Mouse (Mus musculus): ENCODE results near the gene Shc2.

The Shc2 gene

DNA sequence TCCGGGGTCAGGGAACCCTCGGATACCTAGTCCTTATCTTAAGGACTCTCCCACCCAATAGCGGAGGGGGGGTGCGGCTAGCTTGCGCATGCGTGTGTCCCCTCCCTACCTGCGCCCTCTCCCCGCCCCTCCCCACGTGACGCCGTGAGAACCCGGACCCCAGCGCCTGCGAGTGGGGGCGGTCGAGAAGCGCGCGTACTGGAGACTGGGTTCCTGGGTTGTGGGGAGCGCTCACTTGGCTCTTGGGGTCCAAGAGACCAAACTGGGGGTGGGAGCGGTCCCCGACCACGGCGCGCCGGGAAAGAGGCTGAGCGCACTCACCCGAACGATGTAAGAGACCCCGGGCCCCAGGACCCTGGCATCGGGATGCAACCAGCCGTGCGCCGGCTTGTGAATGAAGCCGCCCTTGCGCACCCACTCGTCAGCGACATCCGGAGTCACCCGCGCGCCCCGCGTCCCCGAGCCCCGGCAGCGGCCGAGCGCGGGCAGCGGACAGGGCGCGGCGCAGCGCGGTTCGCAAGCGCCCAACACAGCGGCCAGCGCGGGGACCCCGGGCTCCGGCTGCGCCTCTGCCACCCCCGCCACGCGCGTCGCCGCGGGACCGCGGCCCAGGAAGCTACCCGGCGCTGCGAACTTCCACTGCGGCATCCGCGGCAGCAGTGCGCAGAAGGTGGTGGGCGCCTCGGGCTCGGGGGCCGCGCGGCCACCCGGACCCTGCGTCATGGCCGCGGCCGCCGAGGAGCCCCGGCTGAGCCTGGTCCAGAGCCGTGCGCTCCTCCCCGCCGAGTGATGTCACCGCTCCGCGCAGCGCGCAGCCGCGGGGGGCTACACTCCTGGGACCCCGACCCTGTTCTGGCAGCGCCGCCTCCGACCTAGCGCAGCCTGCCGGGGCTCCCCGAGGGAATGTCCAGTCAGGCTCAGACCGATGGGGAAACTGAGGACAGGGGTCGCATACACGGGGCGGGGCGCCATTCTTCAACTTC lies at the start of gene Shc2:
Gene Shc2, minus strand, starts transcription at position 791 of the 983 bp plus-strand sequence.
- DNase-seq (ENCODE audit: low spot score in 2 of 2) = peak; percentile 83 to 86

DNA sequence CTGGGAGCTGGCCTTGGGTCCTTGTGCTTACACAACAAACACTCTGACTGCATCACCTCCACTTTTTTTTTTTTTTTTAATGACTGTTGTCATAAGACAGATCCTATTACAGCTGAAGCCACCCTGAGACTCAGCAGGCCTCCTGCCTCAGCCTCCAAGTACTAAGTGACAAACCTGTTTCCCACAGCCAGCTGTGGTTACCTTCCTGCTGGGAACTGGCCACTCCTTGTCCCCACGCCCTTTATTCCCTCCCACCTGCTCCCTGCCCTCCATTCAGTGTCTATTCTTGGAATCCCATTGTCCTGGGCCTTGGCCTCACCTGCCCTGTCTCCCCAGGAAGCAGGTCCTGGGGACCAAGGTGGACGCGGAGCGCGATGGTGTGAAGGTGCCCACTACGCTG lies 49.8 kb upstream of the Shc2 start:
- no peak for DNase-seq (ENCODE audit: low spot score in 2 of 2)

GRCm38 (mm10) chr10:79686691-79687090 lies 49.0 kb upstream of the Shc2 start:
- DNase-seq (ENCODE audit: low spot score in 2 of 2) = no peak

DNA sequence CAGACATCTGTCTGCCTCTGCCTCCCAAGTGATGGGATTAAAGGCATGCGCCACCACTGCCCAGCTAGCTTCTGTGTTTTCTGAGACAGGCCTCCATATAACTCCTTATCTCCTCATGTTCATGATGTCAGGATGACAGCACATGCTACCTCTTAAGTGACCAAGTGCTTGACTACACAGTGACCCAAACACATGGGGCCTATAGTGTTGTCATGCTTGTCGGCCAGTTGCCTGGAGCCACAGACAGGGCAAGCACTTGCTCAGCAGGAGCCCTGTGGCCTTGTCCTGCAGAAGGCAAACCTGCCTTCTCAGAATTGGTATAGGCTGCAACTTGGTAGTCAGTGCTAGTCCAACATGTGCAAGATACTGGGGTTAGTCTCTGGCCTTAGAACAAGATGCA lies 48.5 kb upstream of the Shc2 start:
- DNase-seq (ENCODE audit: low spot score in 2 of 2) = no peak

- no peak for DNase-seq (ENCODE audit: low spot score in 2 of 2)
Measured at GRCm38 (mm10) chr10:79684770-79685600, 47.3 kb upstream of the Shc2 start.

DNA sequence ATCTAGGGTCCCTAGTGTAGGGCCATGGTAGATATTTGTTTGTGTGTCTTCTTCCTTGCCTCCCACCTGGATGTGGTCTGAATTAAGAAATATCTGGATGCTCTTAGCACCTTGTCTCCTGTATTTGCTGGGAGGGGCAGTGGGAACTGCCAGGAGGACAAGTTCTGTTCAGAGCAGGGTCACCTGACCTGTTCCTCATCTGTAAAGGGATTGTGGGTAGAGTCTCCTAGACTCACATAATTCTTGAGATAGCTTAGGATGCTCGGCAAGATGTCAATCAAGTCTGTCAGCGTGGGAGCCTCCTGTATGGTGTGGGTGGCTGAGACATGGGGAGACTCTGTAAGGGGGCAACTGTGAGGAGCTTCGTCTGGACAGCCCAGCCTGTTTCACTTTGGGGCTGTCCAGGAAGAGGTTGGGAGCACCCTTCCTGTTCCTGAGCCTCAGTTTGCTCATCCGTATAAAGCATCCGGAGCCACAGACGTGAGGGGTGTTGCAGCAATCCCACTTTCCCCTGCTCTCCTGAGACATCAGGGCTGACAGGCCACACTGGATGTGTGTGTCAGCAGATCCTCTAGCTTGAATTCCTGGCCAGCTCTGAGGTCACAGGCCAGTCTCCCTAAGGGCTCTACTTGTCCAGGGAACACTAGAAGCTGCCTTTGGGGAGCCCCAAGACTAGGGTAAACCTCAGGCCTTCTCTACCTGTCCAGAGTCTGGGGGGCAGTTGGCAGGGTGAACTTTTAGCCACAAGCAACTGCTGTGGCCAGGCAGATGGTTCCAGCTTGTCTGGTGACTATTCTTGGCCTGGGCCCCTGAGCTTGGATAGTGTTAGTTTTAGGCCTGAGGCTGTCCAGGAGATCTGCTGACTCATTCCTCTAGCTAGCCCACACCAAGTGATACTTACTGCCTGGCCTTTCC lies 46.3 kb upstream of the Shc2 start:
- DNase-seq (ENCODE audit: low spot score in 2 of 2) = no peak

DNA sequence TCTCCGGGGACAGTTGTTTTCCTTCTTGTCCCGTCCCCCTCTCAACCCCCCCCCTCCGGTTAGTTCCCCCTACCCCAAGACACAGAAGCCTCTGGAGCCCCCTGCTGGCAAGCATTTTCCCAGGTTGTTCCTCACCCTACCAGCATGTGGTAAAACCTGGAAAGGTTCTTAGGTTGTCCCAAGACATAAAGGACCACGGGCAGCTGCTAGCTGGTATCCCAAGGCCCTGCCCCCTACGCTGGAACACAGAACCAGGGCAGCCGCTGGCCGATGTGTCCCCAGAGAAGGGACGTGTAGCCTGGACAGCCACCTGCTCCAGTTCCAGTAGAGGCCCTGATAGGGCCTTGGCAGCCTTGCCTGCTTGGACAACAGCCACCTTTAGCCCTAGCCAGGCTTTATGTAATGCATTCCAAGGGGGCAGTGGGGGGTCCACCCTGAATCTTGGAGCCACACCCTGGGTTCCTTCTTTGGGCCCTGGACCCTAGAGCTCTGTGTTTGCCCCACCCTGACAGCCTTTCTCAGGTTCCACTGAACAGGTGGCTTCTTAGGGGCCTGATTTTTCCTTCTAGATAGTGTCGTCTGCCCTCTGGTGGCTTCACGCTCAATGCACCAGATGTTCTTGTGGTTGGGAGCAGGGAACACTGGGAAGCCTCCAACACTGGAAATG lies 45.3 kb upstream of the Shc2 start:
- no peak for DNase-seq (ENCODE audit: low spot score in 2 of 2)

DNA sequence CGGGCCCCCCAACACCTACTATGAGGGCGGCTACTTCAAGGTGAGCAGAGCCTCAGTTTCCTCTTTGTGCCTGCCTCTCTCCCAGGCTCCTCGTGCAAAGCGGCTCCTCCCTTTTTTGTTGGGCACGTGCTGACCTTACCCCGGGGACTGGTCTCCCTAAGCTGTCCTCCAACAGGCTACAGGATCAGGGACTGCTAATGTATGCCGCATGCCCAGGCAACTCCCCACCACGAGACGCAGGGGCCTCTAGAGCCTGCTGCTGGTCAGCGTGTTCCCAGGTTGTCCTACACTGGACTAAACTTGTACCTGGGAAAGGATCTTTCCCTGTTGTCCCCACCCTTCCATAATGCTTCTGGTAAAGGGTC lies 44.8 kb upstream of the Shc2 start:
- no peak for DNase-seq (ENCODE audit: low spot score in 2 of 2)

DNA sequence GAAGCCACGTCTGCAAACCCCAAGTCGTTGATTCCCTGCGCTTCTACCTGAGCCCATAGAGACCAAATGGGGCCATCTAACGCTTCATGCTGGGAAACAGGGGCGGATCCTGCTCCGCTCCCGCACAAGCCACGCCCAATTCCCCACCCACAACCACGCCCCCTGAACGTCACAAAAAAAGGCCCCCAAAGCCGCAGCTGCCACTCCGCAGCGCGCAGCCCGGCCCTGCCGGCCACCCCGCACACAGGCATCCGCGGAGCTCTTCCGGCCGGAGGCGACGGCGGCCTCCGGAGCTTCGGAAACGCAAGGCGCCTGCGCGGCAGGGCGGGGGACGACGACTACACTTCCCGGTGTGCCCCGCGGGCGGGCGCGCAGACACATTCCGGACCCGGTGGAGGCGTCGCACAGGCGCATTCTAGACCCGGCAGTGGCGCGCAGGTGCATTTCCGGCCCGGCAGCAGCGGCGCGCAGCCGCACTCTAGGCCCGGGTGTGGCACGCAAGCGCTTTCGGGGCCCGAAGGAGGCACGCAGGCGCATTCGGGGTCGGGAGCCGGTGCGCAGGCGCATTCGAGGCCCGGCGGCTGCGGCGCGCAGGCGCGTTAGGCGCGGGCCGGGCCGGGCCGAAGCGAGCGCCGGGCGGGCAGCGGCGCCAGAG lies 44.0 kb upstream of the Shc2 start, which contains the start of gene Cdc34:
Gene Cdc34, plus strand, starts transcription at position 605 of the 655 bp plus-strand sequence.
- DNase-seq (ENCODE audit: low spot score in 2 of 2) = peak; percentile 100

GRCm38 (mm10) chr10:79680606-79681495 lies 43.1 kb upstream of the Shc2 start:
- DNase-seq (ENCODE audit: low spot score in 2 of 2) = no peak

DNA sequence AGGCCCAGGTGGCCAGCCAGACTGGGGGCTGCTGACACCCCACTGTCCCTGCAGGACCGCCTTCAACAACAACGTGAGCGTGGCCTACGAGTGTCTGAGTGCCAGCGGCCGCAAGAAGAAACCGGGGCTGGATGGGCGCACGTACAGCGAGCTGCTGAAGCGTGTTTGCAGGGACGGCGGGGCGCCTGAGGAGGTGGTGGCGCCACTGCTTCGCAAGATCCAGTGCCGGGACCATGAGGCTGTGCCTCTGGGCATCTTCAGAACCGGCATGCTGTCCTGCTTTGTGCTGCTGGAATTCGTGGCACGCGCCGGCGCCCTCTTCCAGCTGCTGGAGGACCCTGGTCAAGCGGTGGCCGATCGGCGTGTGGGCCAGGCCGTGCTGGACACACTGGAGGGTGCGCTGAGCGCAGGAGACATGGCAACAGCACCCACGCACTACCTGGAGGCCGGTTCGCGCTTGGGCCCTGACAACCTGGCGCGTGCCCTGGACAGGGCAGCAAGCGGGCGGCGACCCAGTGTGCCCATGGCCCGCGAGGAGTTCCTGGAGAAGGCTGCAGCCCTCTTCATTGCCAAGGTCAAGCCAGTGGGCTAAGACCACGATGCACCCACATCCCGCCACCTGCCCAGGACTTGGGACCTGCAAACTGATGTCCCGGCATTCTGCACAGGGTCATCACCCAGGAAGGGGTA lies 37.8 kb upstream of the Shc2 start:
- no peak for DNase-seq (ENCODE audit: low spot score in 2 of 2)

GRCm38 (mm10) chr10:79673054-79673453 lies 35.3 kb upstream of the Shc2 start:
- no peak for DNase-seq (ENCODE audit: low spot score in 2 of 2)

DNA sequence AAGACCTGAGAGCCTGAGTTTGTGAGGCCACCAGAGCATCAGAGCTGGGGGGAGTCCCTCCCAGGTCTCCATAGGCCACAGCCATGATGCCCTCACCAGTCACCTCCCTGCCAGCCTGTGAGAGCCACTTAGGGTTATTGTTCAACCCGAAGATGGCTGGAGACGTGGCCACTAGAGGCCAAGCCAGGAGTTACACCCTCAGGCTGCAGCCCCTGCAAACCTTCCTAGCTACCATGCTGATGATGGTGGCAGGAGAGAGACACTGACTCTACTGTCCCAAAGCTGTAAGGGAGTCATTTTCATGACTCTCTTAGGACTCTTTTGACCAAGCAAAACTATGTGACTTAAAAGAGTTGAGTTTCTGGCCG lies 34.4 kb upstream of the Shc2 start:
- DNase-seq (ENCODE audit: low spot score in 2 of 2) = no peak

- DNase-seq (ENCODE audit: low spot score in 2 of 2) = no peak
Measured at GRCm38 (mm10) chr10:79671396-79672087, 33.8 kb upstream of the Shc2 start.

DNA sequence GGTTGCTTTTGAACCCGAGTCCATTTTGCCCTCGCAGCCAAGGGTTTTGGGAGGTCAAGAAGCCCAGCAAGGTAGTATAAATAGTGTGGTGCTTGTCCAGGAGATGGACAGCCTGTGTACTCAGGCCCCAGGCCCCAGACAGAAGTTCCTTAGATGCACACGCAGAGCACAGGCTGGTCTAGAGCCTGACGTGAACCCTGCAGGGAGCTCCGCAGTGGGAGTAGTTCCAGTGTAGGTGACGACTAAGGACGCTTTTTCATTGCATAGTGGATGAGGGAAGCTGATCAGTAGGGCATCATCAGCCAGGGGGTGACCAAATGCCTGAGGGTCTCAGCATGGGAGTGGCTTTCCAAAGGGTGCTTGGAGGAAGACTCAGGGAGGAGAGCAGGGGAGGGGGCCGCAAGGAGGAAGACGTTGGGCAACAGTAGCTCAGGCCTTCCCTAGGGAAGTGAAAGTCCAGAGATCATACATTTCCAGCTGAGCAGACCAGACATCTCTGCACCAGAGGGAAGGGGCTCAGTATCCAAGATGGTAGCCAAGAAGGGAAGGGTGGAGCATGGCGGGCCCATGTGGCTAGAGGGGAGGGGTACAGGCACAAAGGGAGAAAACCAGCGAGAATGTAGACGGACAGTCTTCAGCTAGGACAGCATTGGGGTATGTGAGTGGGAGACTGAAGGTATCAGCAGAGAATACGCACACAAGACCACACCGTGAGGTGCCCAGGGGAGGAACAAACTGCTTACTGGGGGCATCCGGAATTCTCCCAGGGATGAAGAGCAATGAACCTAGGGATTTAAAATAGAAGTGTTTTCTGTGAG lies 32.6 kb upstream of the Shc2 start:
- no peak for DNase-seq (ENCODE audit: low spot score in 2 of 2)

- peak; percentile 78 to 84 for DNase-seq (ENCODE audit: low spot score in 2 of 2)
Measured at GRCm38 (mm10) chr10:79669576-79670057, 31.9 kb upstream of the Shc2 start.

Measured in frontal cortex, postnatal 36 days (tissue).